Mouse (Mus musculus): ENCODE measurements around the gene Phip. TPM values are rescaled to one million over a fixed set of nuclear protein-coding genes. Genes with fewer than 3 reads are reported as not detected.

The Phip gene
- 8.4 and 11.6 TPM in 2 replicates for polyA plus RNA-seq (2012; rRNA removed)

- DNase-seq (ENCODE audit: low spot score), result peak; percentile 98
Measured at GRCm38 (mm10) chr9:82975342-82976215, at the start of gene Phip. Gene Phip (minus strand): TSS chr9:82975516.

GRCm38 (mm10) chr9:83023724-83024123 is 48.4 kb upstream of the Phip start:
- no peak for DNase-seq (ENCODE audit: low spot score)

- no peak for DNase-seq (ENCODE audit: low spot score)
Measured at GRCm38 (mm10) chr9:83014516-83014915, 39.2 kb upstream of the Phip start.

GRCm38 (mm10) chr9:83008306-83008705 is 33.0 kb upstream of the Phip start:
- no peak for DNase-seq (ENCODE audit: low spot score)

GRCm38 (mm10) chr9:83001342-83001741 is 26.0 kb upstream of the Phip start:
- DNase-seq (ENCODE audit: low spot score), result no peak

GRCm38 (mm10) chr9:82997765-82998500 is 22.6 kb upstream of the Phip start:
- no peak for DNase-seq (ENCODE audit: low spot score)

GRCm38 (mm10) chr9:82976936-82977335 is 1.6 kb upstream of the Phip start:
- no peak for DNase-seq (ENCODE audit: low spot score)

GRCm38 (mm10) chr9:82976219-82976618 is 903 bp upstream of the Phip start:
- no peak for DNase-seq (ENCODE audit: low spot score)

- DNase-seq (ENCODE audit: low spot score), result no peak
Measured at GRCm38 (mm10) chr9:82974962-82975341, 364 bp downstream of the Phip start.

GRCm38 (mm10) chr9:82974187-82974861 is 992 bp downstream of the Phip start:
- peak; percentile 63 for DNase-seq (ENCODE audit: low spot score)

GRCm38 (mm10) chr9:82973321-82973892 is 1.9 kb downstream of the Phip start:
- no peak for DNase-seq (ENCODE audit: low spot score)

GRCm38 (mm10) chr9:82971433-82971832 is 3.9 kb downstream of the Phip start:
- no peak for DNase-seq (ENCODE audit: low spot score)

- DNase-seq (ENCODE audit: low spot score), result no peak
Measured at GRCm38 (mm10) chr9:82967076-82967621, 8.2 kb downstream of the Phip start.

GRCm38 (mm10) chr9:82963981-82964380 is 11.3 kb downstream of the Phip start:
- DNase-seq (ENCODE audit: low spot score), result no peak

- DNase-seq (ENCODE audit: low spot score), result no peak
Measured at GRCm38 (mm10) chr9:82961352-82961751, 14.0 kb downstream of the Phip start.

GRCm38 (mm10) chr9:82955267-82955666 is 20.0 kb downstream of the Phip start:
- DNase-seq (ENCODE audit: low spot score), result no peak

- no peak for DNase-seq (ENCODE audit: low spot score)
Measured at GRCm38 (mm10) chr9:82952330-82952729, 23.0 kb downstream of the Phip start.

GRCm38 (mm10) chr9:82951435-82952004 is 23.8 kb downstream of the Phip start:
- no peak for DNase-seq (ENCODE audit: low spot score)

GRCm38 (mm10) chr9:82907246-82907645 is 68.1 kb downstream of the Phip start:
- no peak for DNase-seq (ENCODE audit: low spot score)

- no peak for DNase-seq (ENCODE audit: low spot score)
Measured at GRCm38 (mm10) chr9:82888645-82889044, 86.7 kb downstream of the Phip start.

GRCm38 (mm10) chr9:82884177-82884576 is 91.1 kb downstream of the Phip start:
- DNase-seq (ENCODE audit: low spot score), result no peak
